Mouse (Mus musculus) bone marrow, adult 2 months (tissue): ENCODE measurements at regions not wholly inside any gene's neighbourhood (a gene's known extent, or its start where the extent isn't known, plus 50 kb on each side); places are given as distances from the start of the nearest gene placed in this dataset.

Experiments used
- CTCF ChIP-seq: fragments of 200-500 bp; IDR thresholded peaks from 2 replicates; pipeline ENCODE4 v1.5.1; 2011; ENCODE audit warnings: low read length, control low read depth; ENCODE audit not compliant: control insufficient read depth, insufficient read depth
- POLR2A ChIP-seq: fragments of 200-500 bp; IDR thresholded peaks from 2 replicates; pipeline ENCODE4 v1.6.1; 2011; ENCODE audit warnings: low read depth, mild to moderate bottlenecking, control low read depth, low read length, borderline replicate concordance; ENCODE audit not compliant: control insufficient read depth

DNA sequence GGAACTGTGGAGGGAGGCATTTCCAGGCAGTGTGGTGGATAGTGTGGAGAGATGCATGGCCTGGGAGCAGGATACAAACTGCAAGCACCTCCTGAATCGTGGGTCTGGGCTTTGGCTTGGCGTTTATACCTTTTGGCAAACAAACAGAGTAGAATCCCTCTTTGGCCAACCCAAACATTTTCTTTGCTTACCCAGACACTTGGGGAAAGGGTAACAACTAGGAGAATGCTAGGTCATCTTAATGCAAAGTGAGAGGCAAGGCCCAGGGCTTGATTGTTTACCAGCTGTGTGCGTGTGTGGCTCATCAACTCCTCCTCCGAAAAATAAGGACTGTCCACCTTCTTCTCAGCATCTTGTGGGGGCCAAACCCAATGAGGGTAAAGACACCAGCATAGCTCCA is 61.1 kb upstream of the Abca1 start:
- no peak for TF ChIP-seq POLR2A
- no peak for TF ChIP-seq CTCF
